Mouse (Mus musculus): Measurements from ENCODE around the gene Sry.

Gene Sry

DNA sequence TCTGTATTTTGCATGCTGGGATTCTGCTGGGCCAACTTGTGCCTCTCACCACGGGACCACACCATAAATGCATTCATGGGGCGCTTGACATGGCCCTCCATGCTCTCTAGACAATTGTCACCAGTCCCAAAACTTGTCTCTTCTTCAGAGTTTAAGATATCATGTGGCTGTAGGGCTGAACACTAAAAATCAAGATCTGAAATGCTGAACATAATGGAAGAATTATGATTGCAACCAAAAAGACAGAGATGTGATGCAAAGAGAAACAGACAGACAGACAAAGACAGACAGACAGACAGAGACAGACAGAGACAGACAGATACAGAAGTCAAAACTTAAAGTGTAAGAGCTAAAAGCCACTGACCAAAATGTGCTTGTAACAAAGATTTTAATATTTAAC, at the start of gene Sry:
Sry (minus strand) TSS at position 101 of the 400 bp plus-strand sequence.
- no peak for DNase-seq

Data from cerebellum, adult 9-11 months (tissue).